Mouse (Mus musculus): ENCODE results near the gene Mllt11.

Mllt11 gene

GRCm38 (mm10) chr3:95231298-95232221, at the start of gene Mllt11:
Gene Mllt11 (minus strand): TSS chr3:95232171.
- DNase-seq (ENCODE audit: low read depth, low spot score): no peak

- DNase-seq (ENCODE audit: low read depth, low spot score): peak; percentile 99
These were observed 49.5 kb upstream of the Mllt11 start, which contains the start of the genes Mindy1 and Prune1 for GRCm38 (mm10) chr3:95281216-95282126. Gene Mindy1 (plus strand): TSS chr3:95281345. Gene Prune1 (minus strand): TSS chr3:95282076.

- DNase-seq (ENCODE audit: low read depth, low spot score): peak; percentile 16
These were observed 48.8 kb upstream of the Mllt11 start for GRCm38 (mm10) chr3:95280747-95281146.

- no peak for DNase-seq (ENCODE audit: low read depth, low spot score)
These were observed 45.2 kb upstream of the Mllt11 start for GRCm38 (mm10) chr3:95277149-95277551.

- DNase-seq (ENCODE audit: low read depth, low spot score): no peak
These were observed 44.5 kb upstream of the Mllt11 start for GRCm38 (mm10) chr3:95276428-95276934.

GRCm38 (mm10) chr3:95275161-95275560, 43.2 kb upstream of the Mllt11 start:
- DNase-seq (ENCODE audit: low read depth, low spot score): no peak

GRCm38 (mm10) chr3:95274453-95274852, 42.5 kb upstream of the Mllt11 start:
- DNase-seq (ENCODE audit: low read depth, low spot score): no peak

GRCm38 (mm10) chr3:95273471-95273870, 41.5 kb upstream of the Mllt11 start:
- DNase-seq (ENCODE audit: low read depth, low spot score): no peak

- DNase-seq (ENCODE audit: low read depth, low spot score): no peak
These were observed 38.9 kb upstream of the Mllt11 start for GRCm38 (mm10) chr3:95270766-95271364.

- no peak for DNase-seq (ENCODE audit: low read depth, low spot score)
These were observed 37.8 kb upstream of the Mllt11 start for GRCm38 (mm10) chr3:95269789-95270188.

GRCm38 (mm10) chr3:95267855-95268254, 35.9 kb upstream of the Mllt11 start:
- no peak for DNase-seq (ENCODE audit: low read depth, low spot score)

GRCm38 (mm10) chr3:95266052-95266451, 34.1 kb upstream of the Mllt11 start:
- no peak for DNase-seq (ENCODE audit: low read depth, low spot score)

- no peak for DNase-seq (ENCODE audit: low read depth, low spot score)
These were observed 32.8 kb upstream of the Mllt11 start for GRCm38 (mm10) chr3:95264724-95265123.

- peak; percentile 68 for DNase-seq (ENCODE audit: low read depth, low spot score)
These were observed 31.2 kb upstream of the Mllt11 start for GRCm38 (mm10) chr3:95263089-95263739.

- DNase-seq (ENCODE audit: low read depth, low spot score): no peak
These were observed 30.0 kb upstream of the Mllt11 start for GRCm38 (mm10) chr3:95261975-95262374.

GRCm38 (mm10) chr3:95256931-95257330, 25.0 kb upstream of the Mllt11 start:
- no peak for DNase-seq (ENCODE audit: low read depth, low spot score)

GRCm38 (mm10) chr3:95250783-95251424, 18.9 kb upstream of the Mllt11 start, which contains the start of gene Bnipl:
Gene Bnipl (minus strand): TSS chr3:95251193.
- no peak for DNase-seq (ENCODE audit: low read depth, low spot score)

- no peak for DNase-seq (ENCODE audit: low read depth, low spot score)
These were observed 18.4 kb upstream of the Mllt11 start for GRCm38 (mm10) chr3:95250361-95250760.

- DNase-seq (ENCODE audit: low read depth, low spot score): no peak
These were observed 15.8 kb upstream of the Mllt11 start for GRCm38 (mm10) chr3:95247660-95248336.
